Mouse (Mus musculus) ES-E14 (cell line): Measurements from ENCODE around the gene Cyp4a32.

ENCODE experiments used
- HCFC1 ChIP-seq: IDR thresholded peaks from 2 replicates; pipeline ENCODE4 v1.6.1; 2012; ENCODE audit warnings: low read length, inconsistent platforms, borderline replicate concordance; ENCODE audit not compliant: insufficient read depth
- MAFK ChIP-seq: IDR thresholded peaks from 2 replicates; pipeline ENCODE4 v1.6.1; 2014; ENCODE audit warnings: mild to moderate bottlenecking, low read depth, low read length, inconsistent platforms; ENCODE audit not compliant: insufficient read depth
- ZNF384 ChIP-seq: IDR thresholded peaks from 2 replicates; pipeline ENCODE4 v1.6.1; 2012; ENCODE audit warnings: low read depth, low read length, inconsistent platforms

- no peak for TF ChIP-seq MAFK
- TF ChIP-seq ZNF384 = no peak
- TF ChIP-seq HCFC1 = no peak
Measured at GRCm38 (mm10) chr4:115575255-115575654, 25.5 kb upstream of the Cyp4a32 start.
